Mouse (Mus musculus): ENCODE results near the gene Mlc1. TPM values are rescaled to one million over a fixed set of nuclear protein-coding genes. Genes with fewer than 3 reads are reported as not detected.

Gene Mlc1
- polyA plus RNA-seq, 1 experiment from 2014 or later, result 31.5 TPM

GRCm38 (mm10) chr15:88921131-88921991 is 57.4 kb downstream of the Mlc1 start:
- peak; percentile 82; the same call in 1 of the 2 replicates for ATAC-seq
- Histone ChIP-seq H3K9ac (ENCODE audit: low read depth, low read length) (no peak overlapping the region), H3K27ac (ENCODE audit: low read length) (no peak overlapping the region), H3K27me3 (ENCODE audit: control insufficient read depth, insufficient read depth, low read depth, low read length) (no peaks in the 10 kb centered on the region), H3K4me3 (ENCODE audit: low read depth, low read length) (no peak overlapping the region), H3K4me2 (ENCODE audit: low read length) (no peak overlapping the region; the same call in 1 of the 2 replicates), H3K36me3 (ENCODE audit: control insufficient read depth, insufficient read depth, low read length) (no peaks in the 10 kb centered on the region), H3K9me3 (replicated peaks; ENCODE audit: control insufficient read depth, low read length, poor library complexity, severe bottlenecking) (no peaks in the 10 kb centered on the region), H3K4me1 (ENCODE audit: control insufficient read depth, insufficient read depth, low read length) (no peaks in the 10 kb centered on the region)
- 26% methylated on average over 12 of the region's 12 CpGs for WGBS

DNA sequence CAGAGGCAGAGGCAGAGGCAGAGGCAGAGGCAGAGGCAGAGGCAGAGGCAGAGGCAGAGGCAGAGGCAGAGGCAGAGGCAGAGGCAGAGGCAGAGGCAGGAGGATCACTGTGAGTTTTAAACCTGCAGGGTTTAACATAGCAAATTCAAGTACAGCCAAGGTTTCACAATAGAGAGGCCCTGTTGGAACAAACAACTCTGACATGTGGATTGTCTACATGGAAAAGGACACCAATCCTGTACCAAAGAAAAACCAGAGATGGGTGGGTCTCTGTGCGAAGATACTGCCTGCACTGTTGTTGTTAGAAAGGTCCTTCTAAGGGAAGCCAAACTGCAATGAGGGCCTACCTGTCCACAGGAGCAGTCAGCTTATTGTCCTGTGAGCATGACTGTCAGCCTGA is 58.7 kb downstream of the Mlc1 start:
- Histone ChIP-seq H3K4me3 (ENCODE audit: low read depth, low read length) (no peak overlapping the region), H3K27ac (ENCODE audit: low read length) (no peak overlapping the region), H3K4me1 (ENCODE audit: control insufficient read depth, insufficient read depth, low read length) (no peaks in the 10 kb centered on the region), H3K4me2 (ENCODE audit: low read length) (no peak overlapping the region), H3K27me3 (ENCODE audit: control insufficient read depth, insufficient read depth, low read depth, low read length) (no peaks in the 10 kb centered on the region), H3K9me3 (replicated peaks; ENCODE audit: control insufficient read depth, low read length, poor library complexity, severe bottlenecking) (no peaks in the 10 kb centered on the region), H3K36me3 (ENCODE audit: control insufficient read depth, insufficient read depth, low read length) (no peaks in the 10 kb centered on the region), H3K9ac (ENCODE audit: low read depth, low read length) (no peak overlapping the region)
- no peak for ATAC-seq
- 96% methylated on average over 1 of the region's 1 CpGs for WGBS

DNA sequence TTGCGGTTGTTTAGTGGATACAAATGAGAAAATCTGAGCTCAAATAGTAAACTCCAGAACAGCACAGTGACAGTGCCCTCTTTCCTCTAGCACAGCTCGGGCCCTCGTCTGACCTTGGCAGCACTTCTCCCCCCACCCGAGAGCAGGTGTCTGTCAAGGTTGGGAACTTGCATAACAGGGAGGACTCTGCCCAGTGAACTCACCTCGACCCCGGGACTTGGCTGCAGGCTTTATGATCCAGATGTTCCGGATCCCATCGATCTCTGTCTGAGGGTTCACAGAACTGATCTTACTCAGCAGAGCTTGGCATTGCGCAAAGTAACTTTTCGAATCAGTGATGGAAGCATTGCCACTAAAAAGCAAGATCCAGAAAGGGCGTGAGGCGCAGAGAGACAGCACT is 59.5 kb downstream of the Mlc1 start:
- H3K27ac ChIP-seq (ENCODE audit: low read length), result no peak overlapping the region
- no peaks in the 10 kb centered on the region for H3K36me3 ChIP-seq (ENCODE audit: control insufficient read depth, insufficient read depth, low read length)
- no peak overlapping the region for H3K9ac ChIP-seq (ENCODE audit: low read depth, low read length)
- no peak overlapping the region for H3K4me3 ChIP-seq (ENCODE audit: low read depth, low read length)
- WGBS, result 86% methylated on average over 12 of the region's 12 CpGs
- no peaks in the 10 kb centered on the region for H3K4me1 ChIP-seq (ENCODE audit: control insufficient read depth, insufficient read depth, low read length)
- no peak overlapping the region for H3K4me2 ChIP-seq (ENCODE audit: low read length)
- H3K9me3 ChIP-seq (replicated peaks; ENCODE audit: control insufficient read depth, low read length, poor library complexity, severe bottlenecking), result no peaks in the 10 kb centered on the region
- H3K27me3 ChIP-seq (ENCODE audit: control insufficient read depth, insufficient read depth, low read depth, low read length), result no peaks in the 10 kb centered on the region
- ATAC-seq, result no peak

- WGBS, result 96% methylated on average over 8 of the region's 8 CpGs
- Histone ChIP-seq H3K36me3 (ENCODE audit: control insufficient read depth, insufficient read depth, low read length) (no peaks in the 10 kb centered on the region), H3K4me3 (ENCODE audit: low read depth, low read length) (no peak overlapping the region), H3K4me2 (ENCODE audit: low read length) (no peak overlapping the region), H3K27ac (ENCODE audit: low read length) (no peak overlapping the region), H3K9ac (ENCODE audit: low read depth, low read length) (no peak overlapping the region), H3K9me3 (replicated peaks; ENCODE audit: control insufficient read depth, low read length, poor library complexity, severe bottlenecking) (no peaks in the 10 kb centered on the region), H3K27me3 (ENCODE audit: control insufficient read depth, insufficient read depth, low read depth, low read length) (no peaks in the 10 kb centered on the region), H3K4me1 (ENCODE audit: control insufficient read depth, insufficient read depth, low read length) (no peaks in the 10 kb centered on the region)
- ATAC-seq, result no peak
Observed at GRCm38 (mm10) chr15:88917126-88917525, 61.7 kb downstream of the Mlc1 start.

GRCm38 (mm10) chr15:88916366-88916765 is 62.4 kb downstream of the Mlc1 start:
- Histone ChIP-seq H3K36me3 (ENCODE audit: control insufficient read depth, insufficient read depth, low read length) (no peaks in the 10 kb centered on the region), H3K9ac (ENCODE audit: low read depth, low read length) (no peak overlapping the region), H3K27ac (ENCODE audit: low read length) (no peak overlapping the region), H3K4me3 (ENCODE audit: low read depth, low read length) (no peak overlapping the region), H3K4me2 (ENCODE audit: low read length) (no peak overlapping the region), H3K4me1 (ENCODE audit: control insufficient read depth, insufficient read depth, low read length) (no peaks in the 10 kb centered on the region), H3K9me3 (replicated peaks; ENCODE audit: control insufficient read depth, low read length, poor library complexity, severe bottlenecking) (no peaks in the 10 kb centered on the region), H3K27me3 (ENCODE audit: control insufficient read depth, insufficient read depth, low read depth, low read length) (no peaks in the 10 kb centered on the region)
- 50% methylated on average over 3 of the region's 3 CpGs for WGBS
- ATAC-seq, result no peak

DNA sequence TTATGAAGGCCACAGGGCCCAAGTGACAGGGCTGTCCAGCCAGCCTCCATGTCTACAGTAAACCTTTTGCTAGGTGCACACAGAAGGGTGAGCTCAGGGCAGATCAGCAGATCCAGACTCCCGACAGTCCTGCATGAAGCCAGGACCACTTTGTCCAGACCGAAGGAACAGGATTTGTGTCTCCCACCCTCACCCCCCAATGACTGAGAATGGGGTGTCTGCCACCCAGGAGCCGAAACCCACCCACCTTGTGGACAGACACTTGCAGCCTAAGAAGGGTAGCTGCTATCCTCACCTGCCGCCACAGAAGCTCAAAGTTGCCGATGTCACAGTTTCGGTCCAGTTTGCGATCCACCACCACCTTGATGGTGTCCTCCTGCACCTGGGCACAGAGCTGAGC is 63.8 kb downstream of the Mlc1 start:
- H3K27ac ChIP-seq (ENCODE audit: low read length), result no peak overlapping the region
- no peaks in the 10 kb centered on the region for H3K36me3 ChIP-seq (ENCODE audit: control insufficient read depth, insufficient read depth, low read length)
- H3K9me3 ChIP-seq (replicated peaks; ENCODE audit: control insufficient read depth, low read length, poor library complexity, severe bottlenecking), result no peaks in the 10 kb centered on the region
- H3K27me3 ChIP-seq (ENCODE audit: control insufficient read depth, insufficient read depth, low read depth, low read length), result no peaks in the 10 kb centered on the region
- no peak overlapping the region for H3K4me2 ChIP-seq (ENCODE audit: low read length)
- no peak overlapping the region for H3K9ac ChIP-seq (ENCODE audit: low read depth, low read length)
- H3K4me3 ChIP-seq (ENCODE audit: low read depth, low read length), result no peak overlapping the region
- H3K4me1 ChIP-seq (ENCODE audit: control insufficient read depth, insufficient read depth, low read length), result no peaks in the 10 kb centered on the region
- ATAC-seq, result no peak
- WGBS, result 95% methylated on average over 7 of the region's 7 CpGs

GRCm38 (mm10) chr15:88906347-88906746 is 72.5 kb downstream of the Mlc1 start:
- 65% methylated on average over 4 of the region's 4 CpGs for WGBS
- H3K36me3 ChIP-seq (ENCODE audit: control insufficient read depth, insufficient read depth, low read length), result no peaks in the 10 kb centered on the region
- no peak overlapping the region for H3K27ac ChIP-seq (ENCODE audit: low read length)
- no peak overlapping the region for H3K4me2 ChIP-seq (ENCODE audit: low read length)
- no peaks in the 10 kb centered on the region for H3K9me3 ChIP-seq (replicated peaks; ENCODE audit: control insufficient read depth, low read length, poor library complexity, severe bottlenecking)
- no peak for ATAC-seq
- H3K27me3 ChIP-seq (ENCODE audit: control insufficient read depth, insufficient read depth, low read depth, low read length), result no peaks in the 10 kb centered on the region
- no peak overlapping the region for H3K9ac ChIP-seq (ENCODE audit: low read depth, low read length)
- H3K4me3 ChIP-seq (ENCODE audit: low read depth, low read length), result no peak overlapping the region
- no peaks in the 10 kb centered on the region for H3K4me1 ChIP-seq (ENCODE audit: control insufficient read depth, insufficient read depth, low read length)

Other genes with a start within 250 kb of the Mlc1 start
- gene Brd1, start 244.8 kb downstream of the Mlc1 start, polyA plus RNA-seq (2015; fragmentation: Nextera tagmentation; extraction: Ambion mirVana), result 15.5 and 20.7 TPM in 2 replicates
- 14.2 and 18.5 TPM in 2 replicates for gene Zbed4, start 227.3 kb downstream of the Mlc1 start, polyA plus RNA-seq (2015; fragmentation: Nextera tagmentation; extraction: Ambion mirVana)
- 7.8 and 9.4 TPM in 2 replicates for gene Alg12, start 159.7 kb downstream of the Mlc1 start, polyA plus RNA-seq (2015; fragmentation: Nextera tagmentation; extraction: Ambion mirVana)
- gene Creld2, start 159.4 kb downstream of the Mlc1 start, polyA plus RNA-seq (2015; fragmentation: Nextera tagmentation; extraction: Ambion mirVana), result 60.6 and 66.4 TPM in 2 replicates
- 64.7 and 67.5 TPM in 2 replicates for gene Pim3, start 116.8 kb downstream of the Mlc1 start, polyA plus RNA-seq (2015; fragmentation: Nextera tagmentation; extraction: Ambion mirVana)
- gene Ttll8, start 24.6 kb downstream of the Mlc1 start, polyA plus RNA-seq (2015; fragmentation: Nextera tagmentation; extraction: Ambion mirVana), result 0.16 and 0.34 TPM in 2 replicates
- not detected in 2 replicates for gene Mov10l1, start 3.9 kb upstream of the Mlc1 start, polyA plus RNA-seq (2015; fragmentation: Nextera tagmentation; extraction: Ambion mirVana)
- gene Panx2, start 80.7 kb upstream of the Mlc1 start, polyA plus RNA-seq (2015; fragmentation: Nextera tagmentation; extraction: Ambion mirVana), result 7.5 and 9.5 TPM in 2 replicates
- 36.8 and 39.9 TPM in 2 replicates for gene Trabd, start 96.1 kb upstream of the Mlc1 start, polyA plus RNA-seq (2015; fragmentation: Nextera tagmentation; extraction: Ambion mirVana)
- 17.8 and 19.1 TPM in 2 replicates for gene Selenoo, start 110.1 kb upstream of the Mlc1 start, polyA plus RNA-seq (2015; fragmentation: Nextera tagmentation; extraction: Ambion mirVana)
- 18.5 and 19.1 TPM in 2 replicates for gene Tubgcp6, start 144.1 kb upstream of the Mlc1 start, polyA plus RNA-seq (2015; fragmentation: Nextera tagmentation; extraction: Ambion mirVana)
- gene Hdac10, start 149.7 kb upstream of the Mlc1 start, polyA plus RNA-seq (2015; fragmentation: Nextera tagmentation; extraction: Ambion mirVana), result 30.6 and 31.0 TPM in 2 replicates
- gene Mapk12, start 161.7 kb upstream of the Mlc1 start, polyA plus RNA-seq (2015; fragmentation: Nextera tagmentation; extraction: Ambion mirVana), result 3.0 and 4.4 TPM in 2 replicates
- 29.0 and 32.6 TPM in 2 replicates for gene Mapk11, start 170.6 kb upstream of the Mlc1 start, polyA plus RNA-seq (2015; fragmentation: Nextera tagmentation; extraction: Ambion mirVana)
- 90.1 and 92.1 TPM in 2 replicates for gene Plxnb2, start 201.8 kb upstream of the Mlc1 start, polyA plus RNA-seq (2015; fragmentation: Nextera tagmentation; extraction: Ambion mirVana)
- gene Dennd6b, start 217.5 kb upstream of the Mlc1 start, polyA plus RNA-seq (2015; fragmentation: Nextera tagmentation; extraction: Ambion mirVana), result 120 and 124 TPM in 2 replicates
- 76.7 and 82.0 TPM in 2 replicates for gene Ppp6r2, start 232.5 kb upstream of the Mlc1 start, polyA plus RNA-seq (2015; fragmentation: Nextera tagmentation; extraction: Ambion mirVana)